Mouse (Mus musculus) testis, adult 2 months (tissue): ENCODE results near the gene Bcl2.

Experiments
- CTCF ChIP-seq: fragments of 200-500 bp; IDR thresholded peaks from 2 replicates; pipeline ENCODE4 v1.5.1; 2012; ENCODE audit warnings: low read depth, mild to moderate bottlenecking, inconsistent platforms, low read length, moderate library complexity; ENCODE audit not compliant: control insufficient read depth, insufficient read depth, insufficient replicate concordance
- POLR2A ChIP-seq: fragments of 200-500 bp; IDR thresholded peaks from 2 replicates; pipeline ENCODE4 v1.6.1; 2012; ENCODE audit warnings: low read depth, mild to moderate bottlenecking, inconsistent platforms, low read length, moderate library complexity; ENCODE audit not compliant: control insufficient read depth

DNA sequence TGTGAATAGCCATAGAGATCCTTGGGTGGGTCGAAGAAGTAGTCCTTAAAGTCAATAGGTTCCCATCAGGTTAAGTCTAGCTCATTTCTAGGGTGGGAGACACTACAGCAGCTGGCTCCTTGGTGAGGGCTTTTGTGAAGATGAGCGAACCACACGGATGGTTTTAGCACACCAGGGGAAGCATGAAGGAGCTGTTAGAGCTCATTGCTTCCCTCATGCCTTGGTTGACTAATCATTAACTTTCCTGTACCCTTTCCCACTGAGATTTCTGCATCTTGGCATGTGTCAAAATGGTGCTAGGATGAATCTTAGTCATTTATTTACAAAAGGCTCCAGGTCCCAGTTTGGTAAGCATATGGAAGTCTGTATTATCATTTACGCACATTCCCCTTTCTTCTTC, 129.8 kb downstream of the Bcl2 start:
- TF ChIP-seq CTCF (no peak), POLR2A (no peak)
